Mouse (Mus musculus) cerebellum, postnatal 25 days (tissue): ENCODE results near the gene Nptn.

Source experiments
- DNase-seq, 2 experiments: peaks; one replicate each; pipeline ENCODE4 v3.0.0; 2021; ENCODE audit warnings: mixed read lengths in 2 of 2

The Nptn gene

GRCm38 (mm10) chr9:58703766-58704165, 121.7 kb downstream of the Nptn start:
- DNase-seq = no peak

- DNase-seq = no peak
Observed at GRCm38 (mm10) chr9:58706024-58706423, 124.0 kb downstream of the Nptn start.
